Mouse (Mus musculus) spleen, adult 2 months (tissue): ENCODE results near the gene Xrcc3. TPM values are rescaled to one million over a fixed set of nuclear protein-coding genes. Genes with fewer than 3 reads are reported as not detected.

Experiments
- DNase-seq, 2 experiments: peaks; one replicate each; pipeline versions ENCODE4 v3.0.0 to v3.0.0-alpha.2; 2012 to 2021; ENCODE audit warnings: low spot score in 2 of 2, low read depth in 1 of 2
- H3K27ac ChIP-seq: fragments of 200-500 bp; 2 replicates; pipeline ENCODE4 v1.5.1; 2012; ENCODE audit warnings: low read length, inconsistent platforms; ENCODE audit not compliant: insufficient read depth
- H3K27me3 ChIP-seq: fragments of 200-500 bp; 2 replicates; pipeline ENCODE4 v1.6.1; 2012; ENCODE audit warnings: mild to moderate bottlenecking, moderate library complexity, low read length, inconsistent platforms; ENCODE audit not compliant: control insufficient read depth, insufficient read depth
- H3K36me3 ChIP-seq: fragments of 200-500 bp; 2 replicates; pipeline ENCODE4 v1.6.1; 2012; ENCODE audit warnings: mild to moderate bottlenecking, low read length, inconsistent platforms; ENCODE audit not compliant: control insufficient read depth, insufficient read depth
- H3K4me1 ChIP-seq: fragments of 200-500 bp; 2 replicates; pipeline ENCODE4 v1.6.1; 2011; ENCODE audit warnings: inconsistent platforms; ENCODE audit not compliant: control insufficient read depth, insufficient read depth, insufficient read length
- H3K4me3 ChIP-seq: fragments of 200-500 bp; 2 replicates; pipeline ENCODE4 v1.5.1; 2011; ENCODE audit warnings: mild to moderate bottlenecking, inconsistent platforms; ENCODE audit not compliant: insufficient read depth, insufficient read length; ENCODE audit errors: extremely low read depth
- CTCF ChIP-seq: fragments of 200-500 bp; IDR thresholded peaks from 2 replicates; pipeline ENCODE4 v1.5.1; 2011; ENCODE audit warnings: mild to moderate bottlenecking, inconsistent platforms; ENCODE audit not compliant: insufficient read depth, insufficient read length, insufficient replicate concordance; ENCODE audit errors: extremely low read depth
- POLR2A ChIP-seq: fragments of 200-500 bp; IDR thresholded peaks from 2 replicates; pipeline ENCODE4 v1.6.1; 2011; ENCODE audit warnings: low read depth, low read length, inconsistent platforms
- WGBS: fragments of 180-500 bp; shearing (Covaris S2); methylation state at CpG from one replicate; pipeline ENCODE4 v1.1.7; 2018; 5-methylcytosine and 5-hydroxymethylcytosine counted together
- polyA plus RNA-seq: library from polyadenylated mRNA; depleted of rRNA; stranded (reverse); fragments of >200 nt; gene quantifications from 2 replicates; pipeline ENCODE4 v1.2.3, GENCODE M21; 2012

Gene Xrcc3
- polyA plus RNA-seq, 1 experiment = 5.0 TPM

GRCm38 (mm10) chr12:111766313-111767236 lies 47.1 kb downstream of the Xrcc3 start:
- 91% methylated on average over 16 of the region's 16 CpGs for WGBS

GRCm38 (mm10) chr12:111762620-111763280 lies 50.9 kb downstream of the Xrcc3 start:
- no peak for TF ChIP-seq CTCF
- no peak for TF ChIP-seq POLR2A
- H3K4me1 ChIP-seq = peaks cover 7% of the 10 kb centered on the region

More at GRCm38 (mm10) chr12:111766313-111767236, 47.1 kb downstream of the Xrcc3 start:
- Histone ChIP-seq H3K36me3 (peaks cover 4% of the 10 kb centered on the region; the same call in 1 of the 2 replicates), H3K27me3 (no peaks in the 10 kb centered on the region), H3K27ac (no peak overlapping the region), H3K4me3 (no peak overlapping the region), H3K4me1 (no peaks in the 10 kb centered on the region; the same call in 1 of the 2 replicates)
- TF ChIP-seq CTCF (no peak), POLR2A (no peak)
- DNase-seq = no peak

DNA sequence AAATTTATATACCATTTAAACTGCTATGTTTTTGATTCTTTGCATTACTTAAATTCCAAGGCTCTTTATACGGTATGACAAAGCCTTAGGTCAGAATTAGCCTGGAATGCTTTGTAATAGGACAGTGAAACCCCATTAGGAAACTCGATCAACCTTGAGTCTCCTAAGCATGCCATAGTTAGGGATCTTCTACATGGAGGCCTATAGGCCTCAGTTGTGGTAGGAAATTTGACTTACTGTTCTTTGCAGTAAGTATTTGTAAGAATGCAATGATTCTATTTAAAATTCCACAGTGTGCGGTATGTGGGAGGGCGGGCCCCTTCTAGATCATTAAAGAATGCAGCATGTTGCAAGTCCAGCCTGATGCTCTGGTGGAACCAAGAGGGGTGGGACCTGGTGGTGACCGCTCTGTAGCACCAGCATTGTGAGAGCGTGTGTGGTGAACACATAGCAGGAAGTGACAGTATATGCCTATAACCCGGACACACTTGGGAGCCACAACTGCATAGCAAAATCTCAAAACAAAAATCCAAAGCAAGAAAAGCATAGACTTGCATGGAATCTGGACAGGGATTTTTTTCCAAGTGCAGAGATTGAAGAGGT lies 53.3 kb downstream of the Xrcc3 start:
- H3K36me3 ChIP-seq = peaks cover 4% of the 10 kb centered on the region; the same call in 1 of the 2 replicates
- no peak overlapping the region for H3K27ac ChIP-seq
- H3K4me3 ChIP-seq = no peak overlapping the region
- H3K4me1 ChIP-seq = peaks cover 7% of the 10 kb centered on the region
- TF ChIP-seq POLR2A (no peak), CTCF (no peak)
- no peaks in the 10 kb centered on the region for H3K27me3 ChIP-seq
- 81% methylated on average over 7 of the region's 7 CpGs for WGBS
- DNase-seq = no peak

More at GRCm38 (mm10) chr12:111762620-111763280, 50.9 kb downstream of the Xrcc3 start:
- DNase-seq = no peak
- H3K27me3 ChIP-seq = no peaks in the 10 kb centered on the region
- WGBS = 98% methylated on average over 13 of the region's 13 CpGs
- peaks cover 4% of the 10 kb centered on the region; the same call in 1 of the 2 replicates for H3K36me3 ChIP-seq
- no peak overlapping the region for H3K4me3 ChIP-seq
- no peak overlapping the region for H3K27ac ChIP-seq

DNA sequence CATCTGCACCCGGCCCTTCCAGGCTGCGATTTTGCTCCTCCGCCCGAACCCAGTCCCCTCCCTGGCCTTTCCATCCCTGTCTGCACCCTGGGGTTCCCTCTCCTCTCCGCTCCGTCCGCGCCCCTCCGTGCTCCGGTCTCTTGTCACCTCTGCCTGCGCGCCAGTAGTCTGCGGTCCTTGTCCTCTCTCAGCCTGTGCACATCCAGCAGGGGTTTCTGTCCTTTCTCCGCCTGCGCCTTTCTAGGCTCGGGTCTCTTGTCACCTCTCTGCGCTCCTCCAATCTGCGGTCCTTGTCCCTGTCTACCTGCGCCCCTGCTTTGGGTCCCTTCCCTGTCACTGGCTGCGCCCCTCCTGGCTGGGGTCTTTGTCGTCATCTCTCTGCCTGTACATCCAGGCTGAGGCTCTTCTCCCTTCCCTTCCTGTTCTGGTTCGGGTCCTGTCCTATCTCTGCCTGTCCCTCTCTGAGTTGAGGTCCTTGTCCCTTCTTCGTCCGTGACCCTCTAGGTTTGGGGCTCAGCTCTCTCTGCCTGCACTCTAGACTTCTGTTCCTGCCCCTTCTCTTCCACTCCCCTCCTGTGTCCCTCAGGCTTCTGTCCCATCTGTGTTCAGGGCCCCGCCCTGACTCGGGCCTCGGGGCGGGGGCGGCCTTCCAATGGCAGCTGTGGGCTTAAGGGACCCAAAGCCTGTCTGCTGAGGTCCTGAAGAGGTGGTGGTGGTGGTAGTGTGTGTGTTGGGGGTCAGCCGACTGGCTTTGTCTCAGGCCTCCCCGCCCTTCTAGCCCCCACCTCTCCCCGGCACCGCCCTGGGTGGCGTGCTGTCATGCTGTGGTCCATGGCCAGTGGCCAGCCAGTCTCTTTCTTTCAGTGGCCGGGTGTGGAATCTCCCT lies 54.3 kb downstream of the Xrcc3 start:
- Histone ChIP-seq H3K36me3 (peaks cover 4% of the 10 kb centered on the region; the same call in 1 of the 2 replicates), H3K4me3 (peak overlapping the region; percentile 96), H3K4me1 (peaks cover 7% of the 10 kb centered on the region), H3K27me3 (no peaks in the 10 kb centered on the region), H3K27ac (peak overlapping the region; percentile 81; the same call in 1 of the 2 replicates)
- 14% methylated on average over 34 of the region's 35 CpGs for WGBS
- TF ChIP-seq CTCF (no peak), POLR2A (no peak)
- peak in 1 of 2 experiments; percentile 18 for DNase-seq

DNA sequence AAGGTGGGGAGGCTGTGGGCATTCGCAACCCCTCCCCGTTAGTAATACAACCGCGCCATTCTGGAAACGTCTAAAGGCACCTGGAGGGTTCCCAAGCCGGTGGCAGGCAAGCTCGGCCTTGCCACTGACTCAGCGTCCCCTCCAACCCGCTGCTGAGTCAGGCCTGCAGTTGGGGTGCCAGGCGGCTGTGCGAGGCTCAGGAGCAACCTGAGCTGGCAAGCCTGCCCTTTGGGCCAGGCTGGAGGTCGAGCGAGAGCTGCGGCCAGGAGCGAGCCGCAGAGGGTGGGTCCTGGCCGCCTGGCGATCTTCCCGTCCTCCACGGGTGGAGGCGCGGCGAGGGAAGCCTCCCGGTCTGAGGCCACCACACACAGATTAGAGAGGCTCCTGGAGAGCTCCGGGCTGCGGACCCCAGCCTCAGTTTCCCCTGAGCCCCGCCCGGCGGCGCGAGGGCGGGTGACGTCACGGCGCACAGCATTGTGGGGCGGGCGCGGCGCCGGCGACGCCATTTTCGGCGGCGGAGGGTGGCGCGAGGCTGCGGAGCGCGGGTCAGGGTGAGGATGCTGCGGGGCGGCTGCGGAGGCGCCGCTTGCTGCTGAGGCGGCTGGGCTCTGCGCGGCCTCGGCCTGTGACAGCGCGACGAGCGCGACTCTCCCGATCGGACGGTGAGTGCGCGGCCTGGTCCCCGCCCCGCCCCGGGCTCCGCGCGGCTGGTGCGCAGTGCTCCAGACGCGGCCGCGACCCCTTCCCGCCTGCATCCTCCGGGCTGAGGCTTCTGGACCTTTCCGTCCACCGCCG lies 55.1 kb downstream of the Xrcc3 start, which contains the start of gene Klc1:
TSS of gene Klc1 (plus strand) at position 469 of the 795 bp plus-strand sequence.
- Histone ChIP-seq H3K36me3 (peaks cover 4% of the 10 kb centered on the region; the same call in 1 of the 2 replicates), H3K4me3 (peak within 1 kb of the TSS; percentile 96), H3K27ac (peak within 1 kb of the TSS; percentile 81), H3K27me3 (no peaks in the 10 kb centered on the region), H3K4me1 (peaks cover 7% of the 10 kb centered on the region)
- TF ChIP-seq POLR2A (peak; percentile 62), CTCF (no peak)
- DNase-seq = peak; percentile 25 to 71
- WGBS = under 1% methylated on average over 66 of the region's 85 CpGs
